Mouse (Mus musculus) CH12F3 (cell line): Measurements from ENCODE around the gene Mrpl28.
"Not testable (repeated sequence)": the region's sequence is repeated elsewhere in the genome, so short reads cannot be mapped to it uniquely, and the experiment has no call there.

Experiments
- in situ Hi-C: fragments of 300-500 bp; cut with MboI; formaldehyde crosslinking; loops from 2 replicates; pipeline ENCODE4 v1.14.3; 2020; ENCODE audit warnings: low sequenced_read_pairs

The Mrpl28 gene

DNA sequence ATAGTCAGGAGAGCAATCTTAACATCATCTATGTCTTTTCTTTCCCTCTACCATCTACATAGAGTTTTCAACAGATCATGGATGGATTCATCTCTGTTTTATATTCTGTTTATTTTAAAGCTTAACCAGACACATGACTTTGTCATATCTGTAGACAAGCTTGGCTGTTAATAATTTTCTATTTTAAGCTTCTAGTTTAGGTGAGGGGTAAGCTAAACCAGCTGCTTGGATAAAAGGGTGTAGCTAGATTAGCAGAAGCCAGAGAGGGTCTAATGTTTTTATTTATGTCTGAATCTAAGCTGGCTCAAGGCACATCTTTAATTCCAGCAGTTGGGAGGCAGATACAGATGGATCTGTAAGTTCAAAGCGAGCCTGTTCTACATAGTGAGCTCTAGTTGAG, 39.4 kb downstream of the Mrpl28 start:
- in situ Hi-C loops, result no loop called here

DNA sequence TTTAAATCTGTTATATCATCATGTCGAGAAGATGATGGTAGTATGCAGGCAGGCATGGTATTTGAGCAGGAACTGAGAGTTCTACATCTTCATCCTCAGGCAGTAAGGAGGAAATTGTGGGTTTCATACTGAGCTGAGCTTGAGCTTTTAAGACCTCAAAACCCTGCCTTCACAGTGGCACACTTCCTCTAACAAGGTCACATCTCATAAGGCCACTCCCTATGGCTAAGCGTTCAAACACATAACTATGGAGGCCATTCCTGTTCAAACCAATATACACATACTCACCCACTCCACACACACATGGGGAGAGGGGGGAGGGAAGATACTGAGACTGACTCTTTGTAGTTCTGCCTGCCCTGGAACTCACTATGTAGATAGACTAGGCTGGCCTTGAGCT, 44.7 kb downstream of the Mrpl28 start:
- in situ Hi-C loops, result no loop called here

GRCm38 (mm10) chr17:26175248-26175647, 51.9 kb downstream of the Mrpl28 start:
- in situ Hi-C loops, result not testable (repeated sequence)
